Mouse (Mus musculus): Measurements from ENCODE around the gene Pde1c. TPM values are rescaled to one million over a fixed set of nuclear protein-coding genes. Genes with fewer than 3 reads are reported as not detected.

Pde1c gene
- polyA plus RNA-seq, 1 experiment from 2014 or later = 13.5 TPM

DNA sequence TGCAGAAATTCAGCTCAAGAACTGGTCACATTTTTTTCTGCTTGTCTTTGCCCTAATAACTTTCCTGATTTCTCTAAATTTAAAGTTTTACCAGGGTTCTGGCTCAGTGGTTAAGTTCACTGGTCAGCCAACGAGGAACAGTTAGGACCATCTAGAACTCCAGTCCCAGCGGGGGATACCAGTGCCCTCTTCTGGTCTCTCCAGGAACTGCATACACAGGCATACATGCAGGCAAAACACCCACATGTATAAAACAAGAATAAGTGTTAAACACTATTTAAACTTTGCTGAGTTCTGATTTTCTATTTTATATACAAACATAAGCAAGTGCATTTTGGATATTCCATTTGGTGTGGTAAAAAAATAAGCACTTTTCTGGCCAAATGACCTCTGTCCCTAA is 543.4 kb downstream of the Pde1c start:
- no peak overlapping the region for H3K27ac ChIP-seq (ENCODE audit: low read depth, low read length)
- H3K36me3 ChIP-seq (ENCODE audit: control insufficient read depth, insufficient read depth, low read length) = no peaks in the 10 kb centered on the region
- no peak overlapping the region for H3K4me3 ChIP-seq (ENCODE audit: low read depth, low read length)
- H3K4me1 ChIP-seq (ENCODE audit: control insufficient read depth, insufficient read depth, low read length) = no peaks in the 10 kb centered on the region
- H3K9ac ChIP-seq (replicated peaks; ENCODE audit: low read depth, low read length) = no peak overlapping the region
- ATAC-seq (ENCODE audit: low read depth) = no peak
- no peak overlapping the region for H3K4me2 ChIP-seq (ENCODE audit: low read depth, low read length)
- no peaks in the 10 kb centered on the region for H3K9me3 ChIP-seq (ENCODE audit: control insufficient read depth, low read length)
- H3K27me3 ChIP-seq (ENCODE audit: control insufficient read depth, insufficient read depth, low read length) = no peaks in the 10 kb centered on the region
- 64% methylated on average over 2 of the region's 2 CpGs for WGBS

Small RNAs within 50 kb of the gene (microRNA-seq; reads per million reads assigned to microRNA genes)
- gene Gm44413 = not detected

Other genes starting within 250 kb of the Pde1c start
- 76.4 and 82.2 TPM in 2 replicates for gene Lsm5, start 135.6 kb upstream of the Pde1c start, polyA plus RNA-seq (2014; fragmentation: Nextera tagmentation; extraction: Ambion mirVana)
- gene Avl9, start 145.8 kb upstream of the Pde1c start, polyA plus RNA-seq (2014; fragmentation: Nextera tagmentation; extraction: Ambion mirVana) = 50.0 and 54.4 TPM in 2 replicates
- 32.8 and 35.4 TPM in 2 replicates for gene Kbtbd2, start 228.7 kb upstream of the Pde1c start, polyA plus RNA-seq (2014; fragmentation: Nextera tagmentation; extraction: Ambion mirVana)

Data from neural tube, embryonic 14.5 days (tissue).